Mouse (Mus musculus) kidney, embryonic 16.5 days (tissue): ENCODE measurements at regions not wholly inside any gene's neighbourhood (a gene's known extent, or its start where the extent isn't known, plus 50 kb on each side); places are given as distances from the start of the nearest gene placed in this dataset.
"Not testable (repeated sequence)": the region's sequence is repeated elsewhere in the genome, so short reads cannot be mapped to it uniquely, and the experiment has no call there.

Source experiments
- ATAC-seq: fragments of 200-750 bp; cut with Nextera tagmentation; 2 replicates; pipeline ENCODE4 v1.8.0; 2017; ENCODE audit warnings: moderate TSS enrichment; ENCODE audit not compliant: low FRiP score, low TSS enrichment
- H3K27ac ChIP-seq: fragments of 300-500 bp; sonication (generic); 2 replicates; pipeline ENCODE4 v1.5.1; 2014; ENCODE audit warnings: low read length
- H3K27me3 ChIP-seq: fragments of 300-500 bp; sonication (generic); 2 replicates; pipeline ENCODE4 v1.6.1; 2014; ENCODE audit warnings: low read length, control low read depth, mixed read lengths; ENCODE audit not compliant: insufficient read depth
- H3K36me3 ChIP-seq: fragments of 300-500 bp; sonication (generic); 2 replicates; pipeline ENCODE4 v1.6.1; 2014; ENCODE audit warnings: low read length, control low read depth, mixed read lengths; ENCODE audit not compliant: insufficient read depth
- H3K4me1 ChIP-seq: fragments of 300-500 bp; sonication (generic); 2 replicates; pipeline ENCODE4 v1.6.1; 2014; ENCODE audit warnings: low read length, control low read depth, mixed read lengths; ENCODE audit not compliant: insufficient read depth
- H3K4me2 ChIP-seq: fragments of 300-500 bp; sonication (generic); replicated peaks from 2 replicates; pipeline ENCODE4 v1.6.1; 2014; ENCODE audit warnings: low read depth, low read length
- H3K4me3 ChIP-seq: fragments of 300-500 bp; sonication (generic); 2 replicates; pipeline ENCODE4 v1.5.1; 2014; ENCODE audit warnings: mild to moderate bottlenecking, low read length
- H3K9ac ChIP-seq: fragments of 300-500 bp; sonication (generic); replicated peaks from 2 replicates; pipeline ENCODE4 v1.6.1; 2014; ENCODE audit warnings: low read length
- H3K9me3 ChIP-seq: fragments of 300-500 bp; sonication (generic); 2 replicates; pipeline ENCODE4 v1.6.1; 2016; ENCODE audit warnings: low read length, control low read depth
- WGBS: fragments of 180-500 bp; shearing (Covaris S2); extraction: QIAGEN DNeasy Blood & Tissue Kit; methylation state at CpG from one replicate; pipeline ENCODE4 v1.1.7; 2014; 5-methylcytosine and 5-hydroxymethylcytosine counted together

- Histone ChIP-seq H3K36me3 (no peaks in the 10 kb centered on the region), H3K4me1 (no peaks in the 10 kb centered on the region), H3K9me3 (no peaks in the 10 kb centered on the region), H3K27ac (no peak overlapping the region), H3K27me3 (no peaks in the 10 kb centered on the region), H3K4me3 (no peak overlapping the region), H3K9ac (no peak overlapping the region), H3K4me2 (no peak overlapping the region)
- peak; percentile 89; the same call in 1 of the 2 replicates for ATAC-seq
- 56% methylated on average over 1 of the region's 1 CpGs for WGBS
Observed at GRCm38 (mm10) chr11:28216316-28216715, 123.4 kb downstream of the Gm6685 start.

GRCm38 (mm10) chr11:28213606-28214005 is 126.1 kb downstream of the Gm6685 start:
- Histone ChIP-seq H3K9me3 (no peaks in the 10 kb centered on the region; the same call in 1 of the 2 replicates), H3K4me3 (no peak overlapping the region), H3K27me3 (no peaks in the 10 kb centered on the region), H3K27ac (no peak overlapping the region), H3K36me3 (no peaks in the 10 kb centered on the region), H3K9ac (no peak overlapping the region), H3K4me2 (no peak overlapping the region), H3K4me1 (no peaks in the 10 kb centered on the region)
- ATAC-seq: no peak
- WGBS: 87% methylated on average over 3 of the region's 3 CpGs

GRCm38 (mm10) chr11:28202150-28202549 is 137.5 kb downstream of the Gm6685 start:
- no peak for ATAC-seq
- H3K9me3 ChIP-seq: no peaks in the 10 kb centered on the region
- H3K4me3 ChIP-seq: no peak overlapping the region
- H3K4me1 ChIP-seq: no peaks in the 10 kb centered on the region
- H3K27me3 ChIP-seq: no peaks in the 10 kb centered on the region
- H3K9ac ChIP-seq: no peak overlapping the region
- H3K36me3 ChIP-seq: no peaks in the 10 kb centered on the region
- H3K4me2 ChIP-seq: no peak overlapping the region
- no peak overlapping the region for H3K27ac ChIP-seq

GRCm38 (mm10) chr11:28188119-28188518 is 151.5 kb downstream of the Gm6685 start:
- H3K4me2 ChIP-seq: no peak overlapping the region
- H3K9ac ChIP-seq: no peak overlapping the region
- 79% methylated on average over 2 of the region's 2 CpGs for WGBS
- H3K36me3 ChIP-seq: no peaks in the 10 kb centered on the region
- no peaks in the 10 kb centered on the region for H3K9me3 ChIP-seq
- no peak overlapping the region for H3K27ac ChIP-seq
- no peaks in the 10 kb centered on the region for H3K4me1 ChIP-seq
- no peaks in the 10 kb centered on the region for H3K27me3 ChIP-seq
- ATAC-seq: no peak
- H3K4me3 ChIP-seq: no peak overlapping the region

- not testable (repeated sequence) for H3K27me3 ChIP-seq, H3K4me2 ChIP-seq, H3K9ac ChIP-seq, H3K4me3 ChIP-seq, H3K36me3 ChIP-seq, H3K27ac ChIP-seq, H3K4me1 ChIP-seq, H3K9me3 ChIP-seq, ATAC-seq
- 79% methylated on average over 3 of the region's 3 CpGs for WGBS
Observed at GRCm38 (mm10) chr11:28187441-28187840, 152.2 kb downstream of the Gm6685 start.

- Histone ChIP-seq H3K27ac (no peak overlapping the region), H3K4me3 (no peak overlapping the region), H3K4me2 (no peak overlapping the region), H3K27me3 (no peaks in the 10 kb centered on the region), H3K4me1 (no peaks in the 10 kb centered on the region), H3K36me3 (no peaks in the 10 kb centered on the region), H3K9ac (no peak overlapping the region), H3K9me3 (peaks cover 7% of the 10 kb centered on the region)
- 70% methylated on average over 3 of the region's 3 CpGs for WGBS
- ATAC-seq: no peak
Observed at GRCm38 (mm10) chr11:28171232-28171631, 168.4 kb downstream of the Gm6685 start.

GRCm38 (mm10) chr11:28152456-28152855 is 187.2 kb downstream of the Gm6685 start:
- Histone ChIP-seq H3K4me2 (no peak overlapping the region), H3K36me3 (no peaks in the 10 kb centered on the region), H3K4me3 (no peak overlapping the region), H3K27ac (no peak overlapping the region), H3K27me3 (no peaks in the 10 kb centered on the region), H3K9ac (no peak overlapping the region), H3K4me1 (no peaks in the 10 kb centered on the region), H3K9me3 (no peaks in the 10 kb centered on the region)
- 82% methylated on average over 2 of the region's 2 CpGs for WGBS
- ATAC-seq: no peak
